Mouse (Mus musculus): ENCODE results near the gene Cdkal1.

DNA sequence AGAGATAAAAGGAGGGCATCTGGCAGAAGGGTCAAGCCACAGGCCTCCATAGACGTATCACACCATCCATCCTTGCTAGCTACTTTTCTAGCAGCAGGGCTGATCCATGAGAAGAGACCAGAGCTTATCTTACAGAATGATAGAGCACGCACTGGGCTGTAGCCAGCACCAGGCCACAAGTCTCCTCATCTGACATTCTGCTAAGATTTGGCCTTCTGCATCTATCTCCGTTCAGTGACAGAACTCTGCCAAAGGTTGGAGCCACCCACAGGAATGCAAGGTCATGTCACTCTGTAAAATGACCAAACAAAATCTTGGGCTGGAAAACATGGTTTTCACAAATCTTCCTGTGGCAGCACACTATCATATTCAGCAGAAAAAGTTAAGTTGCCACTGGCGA lies 493.6 kb downstream of the Cdkal1 start:
- TF ChIP-seq CTCF (IDR thresholded peaks at IDR 0.05; ENCODE audit: low read depth) (no peak), EP300 (IDR thresholded peaks at IDR 0.05; ENCODE audit: low read depth) (no peak)

Data from liver, postnatal 0 days (tissue).